Mouse (Mus musculus): ENCODE measurements around the gene Cdh23. TPM values are rescaled to one million over a fixed set of nuclear protein-coding genes. Genes with fewer than 3 reads are reported as not detected.

The Cdh23 gene
- 0.16 and 0.87 TPM in 2 replicates for polyA plus RNA-seq (2012; rRNA removed; ENCODE audit: low replicate concordance)

DNA sequence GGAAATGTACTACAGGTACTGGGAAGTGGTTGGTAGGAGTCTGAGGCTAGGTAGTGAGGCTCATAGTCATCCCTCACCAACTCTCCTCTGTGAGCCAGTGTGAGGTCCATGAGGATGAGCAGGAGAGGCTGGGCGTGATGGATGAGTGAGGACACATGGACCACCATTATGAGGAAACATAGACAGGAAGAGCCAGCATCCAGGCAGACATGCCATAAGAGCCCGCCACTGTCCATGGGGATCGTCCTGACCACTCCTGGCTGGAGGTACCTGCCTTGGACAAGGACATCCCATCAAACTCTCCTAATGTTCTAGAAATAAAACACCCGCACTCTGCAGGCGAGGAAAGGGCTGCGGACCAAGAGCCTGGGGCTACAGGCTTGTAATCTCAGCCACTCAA is at the start of gene Cdh23:
TSS of gene Cdh23 (minus strand) at position 101 of the 400 bp plus-strand sequence.

DNA sequence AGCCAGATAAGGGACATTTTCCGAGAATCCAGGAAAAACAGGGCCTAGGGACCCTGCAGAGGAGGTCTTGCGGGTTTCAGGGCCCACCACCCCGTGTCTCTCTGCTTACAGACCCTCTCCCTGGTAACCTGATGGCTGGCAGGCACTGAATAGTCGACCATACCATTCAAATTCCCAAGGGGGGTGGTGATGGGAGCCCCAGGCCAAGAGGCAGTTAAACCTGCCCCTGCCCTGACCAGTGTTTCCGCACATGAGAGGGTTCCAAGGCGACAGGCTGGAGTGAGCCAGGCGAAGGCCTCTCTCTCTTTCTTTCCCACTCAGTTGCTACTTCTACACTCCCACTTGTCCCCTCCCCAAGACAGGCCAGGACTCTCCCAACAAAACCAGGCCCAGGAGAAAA is 296.8 kb downstream of the Cdh23 start, which contains the start of gene Gm17455:
TSS of gene Gm17455 (plus strand) at position 278 of the 400 bp plus-strand sequence.

DNA sequence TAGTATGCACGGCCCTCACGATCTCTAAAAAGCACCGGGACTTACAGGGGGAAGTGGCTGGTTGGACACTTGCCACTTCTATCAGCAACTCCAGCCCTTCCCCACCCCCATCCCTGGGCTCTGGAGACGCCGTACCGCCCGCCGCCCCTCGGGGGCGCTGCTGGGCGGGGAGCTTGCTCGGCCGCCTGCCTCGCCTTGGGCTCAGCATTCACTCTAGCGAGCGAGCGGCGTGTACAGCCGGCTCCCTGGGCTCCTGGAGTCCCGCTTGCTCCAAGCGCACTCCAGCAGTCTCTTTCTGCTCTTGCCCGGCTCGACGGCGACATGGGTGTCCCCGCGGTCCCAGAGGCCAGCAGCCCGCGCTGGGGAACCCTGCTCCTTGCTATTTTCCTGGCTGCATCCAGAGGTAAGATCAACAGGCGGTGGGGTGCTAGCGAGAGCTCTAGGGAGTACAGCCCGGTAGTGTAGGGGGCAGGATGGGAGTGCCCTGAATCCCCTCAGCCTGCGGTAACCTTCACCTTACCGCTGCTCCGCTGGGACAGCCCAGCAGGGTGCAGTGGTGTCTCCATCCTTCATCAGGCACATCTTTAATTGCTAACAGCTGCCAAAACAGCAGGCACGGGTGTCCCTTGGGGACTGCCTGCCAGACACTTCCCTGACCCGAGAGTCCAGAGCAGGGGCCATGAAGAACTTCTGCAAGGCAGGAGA is 349.4 kb downstream of the Cdh23 start, which contains the start of gene Vsir:
TSS of gene Vsir (plus strand) at position 151 of the 705 bp plus-strand sequence.

DNA sequence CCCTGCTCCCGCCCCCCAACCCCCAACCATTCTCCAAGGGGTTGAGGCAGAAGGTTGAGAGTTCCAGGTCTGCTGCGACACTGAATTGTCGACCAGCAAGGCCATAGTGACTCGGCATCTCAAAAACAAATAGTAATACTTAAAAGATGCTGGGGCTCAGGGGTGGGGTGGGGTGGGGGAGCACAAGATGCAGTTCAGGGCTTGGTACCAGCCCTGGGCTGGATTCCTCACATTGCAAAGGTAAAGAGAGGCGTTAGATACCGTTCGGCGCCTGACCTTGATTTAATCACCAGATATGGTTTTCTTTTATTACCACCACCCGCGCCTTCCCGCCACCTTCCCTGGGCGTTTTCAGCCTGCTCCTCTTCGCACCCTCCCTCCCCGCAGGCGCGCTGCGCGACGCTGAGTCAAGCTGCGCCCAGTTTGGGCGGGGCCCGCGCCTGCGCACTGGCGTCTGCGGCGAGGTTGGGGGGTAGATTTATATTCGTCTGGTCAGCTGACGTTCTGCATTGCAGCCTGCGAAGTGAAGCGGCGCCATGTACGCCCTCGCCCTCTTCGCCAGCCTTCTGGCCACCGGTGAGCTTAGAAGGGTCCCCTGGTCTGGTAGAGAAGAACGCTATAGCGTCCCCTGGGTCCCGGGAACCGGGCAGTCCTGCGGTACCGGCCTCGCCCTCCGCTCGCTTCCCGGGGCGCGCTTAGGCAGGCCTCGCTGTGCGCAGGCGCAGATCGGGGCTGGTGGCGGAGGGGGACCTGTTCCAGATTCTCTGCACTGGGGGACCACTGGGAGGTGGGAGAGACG is 418.9 kb downstream of the Cdh23 start, which contains the start of gene Psap:
TSS of gene Psap (plus strand) at position 421 of the 799 bp plus-strand sequence.

Other genes starting within 250 kb of the Cdh23 start
- 2.5 and 3.4 TPM in 2 replicates for gene Slc29a3, start 56.3 kb upstream of the Cdh23 start, polyA plus RNA-seq (2012; rRNA removed; ENCODE audit: low replicate concordance)
- 19.2 and 46.3 TPM in 2 replicates for gene Unc5b, start 135.1 kb upstream of the Cdh23 start, polyA plus RNA-seq (2012; rRNA removed; ENCODE audit: low replicate concordance)

Measured in duodenum, adult 2 months (tissue).